Mouse (Mus musculus): ENCODE measurements around the gene Utrn.

DNA sequence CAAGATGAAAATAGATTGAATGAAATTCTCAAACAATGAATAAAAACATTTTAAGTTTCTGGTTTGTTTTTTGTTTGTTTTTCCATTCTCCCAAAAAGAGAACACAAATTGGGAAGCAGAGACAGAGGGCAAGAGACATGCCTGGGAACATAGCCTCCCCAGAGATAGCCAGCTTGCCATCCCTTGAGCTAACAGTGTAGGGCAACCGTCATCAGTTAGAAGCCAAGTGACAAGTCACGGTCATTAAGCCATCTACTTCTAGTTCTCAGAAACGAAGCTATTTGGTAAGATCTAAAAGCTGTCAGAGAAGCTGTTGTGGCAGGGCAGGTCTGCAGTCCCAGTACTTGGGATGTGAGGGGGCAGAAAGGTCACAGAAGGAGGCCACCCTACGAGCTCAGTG lies 44.8 kb downstream of the Utrn start:
- TF ChIP-seq CTCF (IDR thresholded peaks at IDR 0.05; ENCODE audit: low read depth, low read length) (no peak), GATA1 (IDR thresholded peaks at IDR 0.05; ENCODE audit: borderline replicate concordance, low read length) (no peak), TAL1 (conservative IDR thresholded peaks at IDR 0.05; ENCODE audit: low read depth, low read length) (no peak), GATA2 (IDR thresholded peaks at IDR 0.05; ENCODE audit: borderline replicate concordance, low read depth, low read length) (no peak)
